17 mouse cellular contexts compared by ENCODE assay signal in genomic region chr2:120111596-120111995, GRCm38 (mm10). TPM values are rescaled to one million over a fixed set of nuclear protein-coding genes. Genes with fewer than 3 reads are reported as not detected.
DNase-seq lines count a peak whose midpoint lies in the region; ATAC-seq and TF ChIP-seq lines count a peak whose summit lies in the region.
"Had no signal": no experiment of that assay in that cellular context is flagged by ENCODE, and none has a peak within 500 bp of the region (broad histone marks: within the 10 kb centered on the region; RNA-seq: fewer than 3 reads in every experiment).

No protein-coding gene starts in this region.

- DNase-seq in gastrocnemius, adult 2 months, result no peak
- no peak for DNase-seq in gastrocnemius, postnatal 4 days (ENCODE audit: low spot score in 2 of 2)
- no peak for DNase-seq in intestine, embryonic 14.5 days (ENCODE audit: low spot score)
- DNase-seq in lung, adult 2 months, result no peak
- no peak for DNase-seq in stomach, postnatal 0 days (ENCODE audit: low spot score)
- DNase-seq: cerebellum, adult 9-11 months; retina, postnatal 1 day; thymus, adult 2 months had no signal

- H3K9me3 ChIP-seq in intestine, embryonic 14.5 days (ENCODE audit: control insufficient read depth, low read length), result no peaks in the 10 kb centered on the region
- no peaks in the 10 kb centered on the region for H3K9me3 ChIP-seq in intestine, embryonic 16.5 days (ENCODE audit: control insufficient read depth, low read length)
- H3K9me3 ChIP-seq in lung, embryonic 15.5 days, result no peaks in the 10 kb centered on the region
- no peaks in the 10 kb centered on the region for H3K9me3 ChIP-seq in stomach, postnatal 0 days (ENCODE audit: control insufficient read depth, low read length)
- H3K9me3 ChIP-seq: hindbrain, embryonic 12.5 days; intestine, embryonic 15.5 days; liver, embryonic 12.5 days had no signal

- TF ChIP-seq EP300 in stomach, postnatal 0 days (optimal IDR thresholded peaks at IDR 0.05), result no peak

- TF ChIP-seq CTCF in gastrocnemius, adult 2 months (IDR thresholded peaks at IDR 0.05), result no peak
- TF ChIP-seq CTCF in lung, adult 2 months (IDR thresholded peaks at IDR 0.05; ENCODE audit: insufficient read depth, low read length), result no peak
- no peak for TF ChIP-seq CTCF in stomach, postnatal 0 days (IDR thresholded peaks at IDR 0.05; ENCODE audit: low read depth)

- H3K4me2 ChIP-seq in intestine, embryonic 14.5 days (ENCODE audit: low read length), result no peak overlapping the region
- H3K4me2 ChIP-seq in intestine, embryonic 16.5 days (ENCODE audit: low read depth, low read length), result no peak overlapping the region
- H3K4me2 ChIP-seq in lung, embryonic 15.5 days, result no peak overlapping the region
- no peak overlapping the region for H3K4me2 ChIP-seq in stomach, postnatal 0 days (replicated peaks; ENCODE audit: low read depth)
- H3K4me2 ChIP-seq: hindbrain, embryonic 12.5 days; intestine, embryonic 15.5 days; liver, embryonic 12.5 days had no signal

- peaks cover 23% of the 10 kb centered on the region for H3K4me1 ChIP-seq in intestine, embryonic 14.5 days (replicated peaks; ENCODE audit: control insufficient read depth, insufficient read depth, low read length)
- H3K4me1 ChIP-seq in intestine, embryonic 16.5 days (ENCODE audit: control insufficient read depth, insufficient read depth, low read length), result peaks cover 12% of the 10 kb centered on the region
- H3K4me1 ChIP-seq in lung, embryonic 15.5 days, result peaks cover 37% of the 10 kb centered on the region
- H3K4me1 ChIP-seq in lung, adult 2 months (ENCODE audit: control insufficient read depth, insufficient read depth, low read length), result peaks cover 39% of the 10 kb centered on the region
- H3K4me1 ChIP-seq in stomach, postnatal 0 days (replicated peaks; ENCODE audit: control insufficient read depth, insufficient read depth), result peaks cover 4% of the 10 kb centered on the region; the same call in 1 of the 2 replicates
- H3K4me1 ChIP-seq: hindbrain, embryonic 12.5 days had no signal

- WGBS in intestine, embryonic 14.5 days, result 35% methylated on average over 4 of the region's 4 CpGs
- 31% methylated on average over 4 of the region's 4 CpGs for WGBS in intestine, embryonic 16.5 days
- WGBS in lung, embryonic 15.5 days, result 19% methylated on average over 4 of the region's 4 CpGs
- WGBS in lung, adult 2 months, result 30% methylated on average over 4 of the region's 4 CpGs
- 18% methylated on average over 4 of the region's 4 CpGs for WGBS in stomach, postnatal 0 days

- peak overlapping the region; percentile 56 for H3K27ac ChIP-seq in gastrocnemius, adult 2 months
- H3K27ac ChIP-seq in intestine, embryonic 14.5 days (ENCODE audit: low read depth), result peak overlapping the region; percentile 38; the same call in 1 of the 2 replicates
- H3K27ac ChIP-seq in intestine, embryonic 16.5 days (ENCODE audit: low read length), result no peak overlapping the region
- H3K27ac ChIP-seq in lung, embryonic 15.5 days, result peak overlapping the region; percentile 62
- 0 out of 2 replicates have a peak overlapping the region, but pooled peaks have one; percentile 6 for H3K27ac ChIP-seq in stomach, postnatal 0 days (replicated peaks)
- H3K27ac ChIP-seq: hindbrain, embryonic 12.5 days; left cerebral cortex, adult 2 months; liver, embryonic 12.5 days had no signal

- H3K9ac ChIP-seq in intestine, embryonic 14.5 days (ENCODE audit: low read length), result no peak overlapping the region
- no peak overlapping the region for H3K9ac ChIP-seq in intestine, embryonic 16.5 days (ENCODE audit: low read depth, low read length)
- no peak overlapping the region for H3K9ac ChIP-seq in lung, embryonic 15.5 days
- H3K9ac ChIP-seq in stomach, postnatal 0 days (ENCODE audit: low read length), result no peak overlapping the region
- H3K9ac ChIP-seq: hindbrain, embryonic 12.5 days; intestine, embryonic 15.5 days; liver, embryonic 12.5 days had no signal

- H3K4me3 ChIP-seq in gastrocnemius, adult 2 months, result no peak overlapping the region
- no peak overlapping the region for H3K4me3 ChIP-seq in intestine, embryonic 14.5 days (ENCODE audit: low read depth, low read length)
- no peak overlapping the region for H3K4me3 ChIP-seq in intestine, embryonic 16.5 days (ENCODE audit: low read length)
- no peak overlapping the region for H3K4me3 ChIP-seq in lung, embryonic 15.5 days
- H3K4me3 ChIP-seq in lung, adult 2 months (replicated peaks; ENCODE audit: extremely low read depth, low read depth, low read length), result no peak overlapping the region
- H3K4me3 ChIP-seq in stomach, postnatal 0 days (ENCODE audit: low read depth, low read length), result no peak overlapping the region
- H3K4me3 ChIP-seq: hindbrain, embryonic 12.5 days; intestine, embryonic 15.5 days; left cerebral cortex, adult 2 months; liver, embryonic 12.5 days had no signal

- intact Hi-C loops in gastrocnemius, adult 2 months (cut with DNase I), result no loop called here

- ATAC-seq in intestine, embryonic 14.5 days (replicated peaks; ENCODE audit: low FRiP score, low TSS enrichment, low read depth), result no peak
- no peak; the same call in 1 of the 2 replicates for ATAC-seq in intestine, embryonic 16.5 days
- no peak for ATAC-seq in lung, embryonic 15.5 days (ENCODE audit: borderline replicate concordance, extremely low read depth, low FRiP score, low TSS enrichment)
- ATAC-seq in stomach, postnatal 0 days (ENCODE audit: low FRiP score, low TSS enrichment), result no peak
- no peak for ATAC-seq in megakaryocyte progenitor cell, adult 5-6 weeks (replicated peaks; ENCODE audit: poor library complexity)
- ATAC-seq: intestine, embryonic 15.5 days; liver, embryonic 12.5 days; midbrain, embryonic 16.5 days had no signal

- no peak for TF ChIP-seq POLR2A in lung, adult 2 months (IDR thresholded peaks at IDR 0.05; ENCODE audit: borderline replicate concordance, extremely low read depth, low read depth, low read length)

- H3K27me3 ChIP-seq in intestine, embryonic 14.5 days (replicated peaks; ENCODE audit: control insufficient read depth, insufficient read depth, low read length), result no peaks in the 10 kb centered on the region
- no peaks in the 10 kb centered on the region for H3K27me3 ChIP-seq in intestine, embryonic 16.5 days (replicated peaks; ENCODE audit: control insufficient read depth, insufficient read depth, low read length)
- no peaks in the 10 kb centered on the region for H3K27me3 ChIP-seq in lung, embryonic 15.5 days
- no peaks in the 10 kb centered on the region for H3K27me3 ChIP-seq in stomach, postnatal 0 days (ENCODE audit: control insufficient read depth, insufficient read depth, low read length)
- H3K27me3 ChIP-seq: CH12.LX; hindbrain, embryonic 12.5 days; intestine, embryonic 15.5 days; liver, embryonic 12.5 days had no signal

- no peaks in the 10 kb centered on the region for H3K36me3 ChIP-seq in intestine, embryonic 14.5 days (ENCODE audit: control insufficient read depth, insufficient read depth, low read length)
- H3K36me3 ChIP-seq in intestine, embryonic 16.5 days (ENCODE audit: control insufficient read depth, insufficient read depth, low read length), result no peaks in the 10 kb centered on the region
- H3K36me3 ChIP-seq in lung, embryonic 15.5 days, result no peaks in the 10 kb centered on the region
- H3K36me3 ChIP-seq in stomach, postnatal 0 days (ENCODE audit: control insufficient read depth, insufficient read depth, low read length), result 0 out of 2 replicates have a peak, but pooled peaks cover 2% of the 10 kb centered on the region
- H3K36me3 ChIP-seq: hindbrain, embryonic 12.5 days; intestine, embryonic 15.5 days; liver, embryonic 12.5 days had no signal

RNA-seq across cellular contexts. Expression of gene Ehd4, which starts 42.8 kb away (rescaled TPM):
- total RNA-seq in gastrocnemius, adult 2 months (2021), result 10 to 100 TPM; 19.5 to 31.7 TPM
- 100 to 1,000 TPM; 166 to 179 TPM for total RNA-seq in gastrocnemius, postnatal 4 days (2021)
- polyA plus RNA-seq in intestine, embryonic 14.5 days (2014; fragmentation: Nextera tagmentation; extraction: Ambion mirVana), result 35.4 and 36.5 TPM in 2 replicates
- polyA plus RNA-seq in intestine, embryonic 16.5 days (2015; fragmentation: Nextera tagmentation; extraction: Ambion mirVana), result 46.0 and 51.7 TPM in 2 replicates
- 89.4 and 96.5 TPM in 2 replicates for polyA plus RNA-seq in lung, embryonic 15.5 days (2015; fragmentation: Nextera tagmentation; extraction: Ambion mirVana)
- polyA plus RNA-seq in lung, adult 2 months (2012; rRNA removed), result 236 and 247 TPM in 2 replicates
- 65.6 and 75.1 TPM in 2 replicates for polyA plus RNA-seq in stomach, postnatal 0 days (2015; fragmentation: Nextera tagmentation; extraction: Ambion mirVana)
- total RNA-seq in megakaryocyte progenitor cell, adult 5-6 weeks (2015), result 22.8 and 24.8 TPM in 2 replicates
- 28.6 and 30.1 TPM in 2 replicates for total RNA-seq in megakaryocyte progenitor cell, adult 5-6 weeks (2017)
